Mouse (Mus musculus): ENCODE data around the gene Lpin3. TPM values are rescaled to one million over a fixed set of nuclear protein-coding genes. Genes with fewer than 3 reads are reported as not detected.

Lpin3 gene
- polyA plus RNA-seq, 1 experiment, result 2.5 TPM

DNA sequence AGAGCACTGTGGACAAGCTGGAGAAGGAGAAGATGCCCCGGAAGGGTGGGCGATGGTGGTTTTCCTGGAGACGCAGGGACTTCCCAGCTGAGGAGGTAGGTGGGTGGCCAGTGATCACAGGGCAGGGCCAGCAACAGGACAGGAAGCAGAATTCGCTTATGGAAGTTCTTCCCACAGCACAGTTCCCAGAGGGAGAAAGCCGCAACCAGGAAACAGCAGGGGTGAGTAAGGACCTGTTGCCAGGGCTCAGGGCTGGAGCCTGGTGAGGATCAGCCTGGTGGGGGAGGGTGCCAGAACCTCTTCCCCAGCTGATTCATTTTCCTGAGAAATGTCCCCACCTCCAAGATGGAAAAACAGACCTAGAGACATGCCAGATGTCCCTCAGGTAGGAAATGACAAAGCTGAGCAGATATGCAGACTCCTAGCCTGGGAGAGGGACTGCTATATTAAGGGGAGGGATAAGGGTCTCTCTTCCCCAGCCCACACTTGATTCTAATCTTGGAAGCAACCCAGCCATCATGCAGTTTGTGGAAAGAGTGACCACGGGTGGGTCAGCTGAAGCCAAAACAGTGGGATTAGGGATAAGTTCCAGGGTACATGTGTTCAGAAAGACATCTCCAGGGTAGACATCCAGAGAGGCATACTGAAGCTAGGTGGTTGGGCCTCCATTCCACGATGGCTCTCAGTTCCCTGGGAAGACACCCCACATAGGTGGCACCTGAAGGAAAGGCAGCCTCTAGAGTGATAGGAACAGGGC, 21.4 kb downstream of the Lpin3 start:
- Histone ChIP-seq H3K36me3 (ENCODE audit: control insufficient read depth, insufficient read depth, low read length) (no peaks in the 10 kb centered on the region), H3K27me3 (ENCODE audit: control insufficient read depth, insufficient read depth, low read length) (no peaks in the 10 kb centered on the region), H3K4me1 (replicated peaks; ENCODE audit: control insufficient read depth, insufficient read depth, low read length) (no peaks in the 10 kb centered on the region), H3K27ac (ENCODE audit: control insufficient read depth, insufficient read depth, low read length) (no peak overlapping the region), H3K4me3 (ENCODE audit: control insufficient read depth, insufficient read depth, low read length) (no peak overlapping the region)
- no peak for TF ChIP-seq CTCF (IDR thresholded peaks at IDR 0.05; ENCODE audit: borderline replicate concordance, control insufficient read depth, extremely low read depth, insufficient read depth, low read length, poor library complexity)
- no peak for DNase-seq
- WGBS, result 57% methylated on average over 7 of the region's 7 CpGs

- no peak overlapping the region for H3K4me3 ChIP-seq (ENCODE audit: control insufficient read depth, insufficient read depth, low read length)
- H3K4me1 ChIP-seq (replicated peaks; ENCODE audit: control insufficient read depth, insufficient read depth, low read length), result no peaks in the 10 kb centered on the region
- DNase-seq, result no peak
- H3K27ac ChIP-seq (ENCODE audit: control insufficient read depth, insufficient read depth, low read length), result no peak overlapping the region
- H3K27me3 ChIP-seq (ENCODE audit: control insufficient read depth, insufficient read depth, low read length), result no peaks in the 10 kb centered on the region
- H3K36me3 ChIP-seq (ENCODE audit: control insufficient read depth, insufficient read depth, low read length), result no peaks in the 10 kb centered on the region
- 97% methylated on average over 12 of the region's 12 CpGs for WGBS
- TF ChIP-seq CTCF (IDR thresholded peaks at IDR 0.05; ENCODE audit: borderline replicate concordance, control insufficient read depth, extremely low read depth, insufficient read depth, low read length, poor library complexity) (no peak), POLR2A (IDR thresholded peaks at IDR 0.05; ENCODE audit: control insufficient read depth, extremely low read depth, insufficient read depth, low read length, poor library complexity) (no peak)
These were observed 24.8 kb downstream of the Lpin3 start for GRCm38 (mm10) chr2:160905301-160905700.

DNA sequence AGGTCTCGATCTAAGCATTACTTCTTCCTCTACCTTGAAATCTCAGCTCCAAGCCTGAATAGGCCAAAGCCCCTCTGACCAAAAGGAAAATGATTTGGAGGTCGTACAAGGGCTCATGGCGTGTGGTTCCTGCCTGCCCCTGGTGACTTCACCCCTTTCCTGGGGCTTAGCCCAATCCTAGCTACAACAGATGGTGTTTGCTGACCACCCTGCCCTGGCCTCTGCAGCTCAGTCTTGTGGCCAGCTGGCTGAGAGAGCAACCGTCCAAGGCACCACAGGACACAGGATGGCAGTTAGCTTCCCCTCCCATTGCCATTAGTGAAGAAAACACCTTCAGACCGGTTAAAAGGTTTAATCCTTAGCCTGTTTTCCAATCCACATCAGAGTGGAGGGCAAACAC, 25.6 kb downstream of the Lpin3 start:
- TF ChIP-seq POLR2A (IDR thresholded peaks at IDR 0.05; ENCODE audit: control insufficient read depth, extremely low read depth, insufficient read depth, low read length, poor library complexity), result no peak
- no peak for TF ChIP-seq CTCF (IDR thresholded peaks at IDR 0.05; ENCODE audit: borderline replicate concordance, control insufficient read depth, extremely low read depth, insufficient read depth, low read length, poor library complexity)
- Histone ChIP-seq H3K27me3 (ENCODE audit: control insufficient read depth, insufficient read depth, low read length) (peaks cover 2% of the 10 kb centered on the region; the same call in 1 of the 2 replicates), H3K4me1 (replicated peaks; ENCODE audit: control insufficient read depth, insufficient read depth, low read length) (no peaks in the 10 kb centered on the region), H3K36me3 (ENCODE audit: control insufficient read depth, insufficient read depth, low read length) (no peaks in the 10 kb centered on the region), H3K4me3 (ENCODE audit: control insufficient read depth, insufficient read depth, low read length) (no peak overlapping the region), H3K27ac (ENCODE audit: control insufficient read depth, insufficient read depth, low read length) (no peak overlapping the region)
- WGBS, result 87% methylated on average over 5 of the region's 5 CpGs
- DNase-seq, result no peak

DNA sequence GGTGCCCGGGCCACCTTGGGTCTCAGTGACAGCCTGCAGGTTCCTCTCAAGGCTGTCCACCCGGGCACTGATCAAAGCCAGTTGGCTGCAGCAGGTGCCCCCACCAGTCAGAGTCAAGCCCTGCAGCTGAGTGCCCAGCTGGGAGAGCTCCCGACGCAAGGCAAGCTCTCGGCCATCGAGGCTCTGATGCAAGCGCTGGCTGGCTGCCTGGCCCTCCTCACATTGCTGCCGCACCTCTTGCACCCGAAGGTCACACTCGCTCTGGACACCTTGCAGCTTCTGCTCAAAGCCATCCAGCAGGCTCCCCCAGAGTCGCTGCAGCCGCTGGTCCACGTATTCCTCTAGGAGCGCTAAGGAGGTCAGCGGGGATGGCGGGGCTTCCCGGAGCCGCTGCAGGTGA, 28.1 kb downstream of the Lpin3 start:
- TF ChIP-seq POLR2A (IDR thresholded peaks at IDR 0.05; ENCODE audit: control insufficient read depth, extremely low read depth, insufficient read depth, low read length, poor library complexity) (no peak), CTCF (IDR thresholded peaks at IDR 0.05; ENCODE audit: borderline replicate concordance, control insufficient read depth, extremely low read depth, insufficient read depth, low read length, poor library complexity) (no peak)
- H3K27me3 ChIP-seq (ENCODE audit: control insufficient read depth, insufficient read depth, low read length), result peaks cover 11% of the 10 kb centered on the region

GRCm38 (mm10) chr2:160910633-160911032, 30.2 kb downstream of the Lpin3 start:
- 87% methylated on average over 5 of the region's 5 CpGs for WGBS

More for the DNA sequence above, 28.1 kb downstream of the Lpin3 start:
- no peak overlapping the region for H3K27ac ChIP-seq (ENCODE audit: control insufficient read depth, insufficient read depth, low read length)
- no peaks in the 10 kb centered on the region for H3K36me3 ChIP-seq (ENCODE audit: control insufficient read depth, insufficient read depth, low read length)
- no peak overlapping the region for H3K4me3 ChIP-seq (ENCODE audit: control insufficient read depth, insufficient read depth, low read length)
- DNase-seq, result no peak
- no peaks in the 10 kb centered on the region for H3K4me1 ChIP-seq (replicated peaks; ENCODE audit: control insufficient read depth, insufficient read depth, low read length)
- 70% methylated on average over 18 of the region's 18 CpGs for WGBS

DNA sequence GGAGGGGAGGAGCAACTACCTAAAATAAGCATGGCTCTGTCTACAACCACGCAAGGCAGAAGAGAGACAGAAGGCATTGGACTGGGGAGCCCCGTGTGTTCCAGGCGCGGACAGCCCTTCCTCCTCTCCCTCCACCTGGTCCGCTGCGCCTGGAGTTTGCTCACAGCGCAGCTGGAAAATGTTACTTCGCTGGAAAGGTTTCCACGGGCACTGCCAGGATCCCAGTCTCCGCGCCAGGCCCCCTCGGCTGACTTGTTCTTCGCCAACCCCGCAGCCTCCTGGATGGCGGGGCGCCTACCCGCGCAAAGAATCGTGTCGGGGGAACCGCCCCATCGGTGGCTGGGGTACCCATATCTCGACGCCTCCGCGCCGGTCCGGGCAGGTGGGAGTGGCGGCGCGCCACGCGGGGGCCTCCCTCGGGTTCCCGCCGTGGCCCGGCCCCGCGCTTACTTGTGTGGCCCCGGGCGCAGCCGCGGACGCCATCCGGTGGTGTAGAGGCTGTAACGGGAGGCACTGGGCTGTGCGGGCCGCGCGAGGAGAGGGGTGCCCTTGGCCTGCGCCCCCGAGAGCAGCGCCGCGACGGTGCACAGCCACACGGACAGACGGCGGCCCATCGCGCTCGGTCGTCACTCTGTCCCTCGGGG, 31.2 kb downstream of the Lpin3 start:
- no peak for DNase-seq
- H3K4me1 ChIP-seq (replicated peaks; ENCODE audit: control insufficient read depth, insufficient read depth, low read length), result no peaks in the 10 kb centered on the region
- TF ChIP-seq POLR2A (IDR thresholded peaks at IDR 0.05; ENCODE audit: control insufficient read depth, extremely low read depth, insufficient read depth, low read length, poor library complexity) (no peak), CTCF (IDR thresholded peaks at IDR 0.05; ENCODE audit: borderline replicate concordance, control insufficient read depth, extremely low read depth, insufficient read depth, low read length, poor library complexity) (no peak)
- no peak overlapping the region for H3K27ac ChIP-seq (ENCODE audit: control insufficient read depth, insufficient read depth, low read length)
- H3K36me3 ChIP-seq (ENCODE audit: control insufficient read depth, insufficient read depth, low read length), result no peaks in the 10 kb centered on the region
- no peak overlapping the region for H3K4me3 ChIP-seq (ENCODE audit: control insufficient read depth, insufficient read depth, low read length)
- 6% methylated on average over 64 of the region's 64 CpGs for WGBS
- H3K27me3 ChIP-seq (ENCODE audit: control insufficient read depth, insufficient read depth, low read length), result peaks cover 11% of the 10 kb centered on the region

More at GRCm38 (mm10) chr2:160910633-160911032, 30.2 kb downstream of the Lpin3 start:
- no peaks in the 10 kb centered on the region for H3K36me3 ChIP-seq (ENCODE audit: control insufficient read depth, insufficient read depth, low read length)
- H3K4me1 ChIP-seq (replicated peaks; ENCODE audit: control insufficient read depth, insufficient read depth, low read length), result no peaks in the 10 kb centered on the region
- no peak overlapping the region for H3K27ac ChIP-seq (ENCODE audit: control insufficient read depth, insufficient read depth, low read length)
- H3K27me3 ChIP-seq (ENCODE audit: control insufficient read depth, insufficient read depth, low read length), result peaks cover 11% of the 10 kb centered on the region
- DNase-seq, result no peak
- no peak overlapping the region for H3K4me3 ChIP-seq (ENCODE audit: control insufficient read depth, insufficient read depth, low read length)
- no peak for TF ChIP-seq CTCF (IDR thresholded peaks at IDR 0.05; ENCODE audit: borderline replicate concordance, control insufficient read depth, extremely low read depth, insufficient read depth, low read length, poor library complexity)
- TF ChIP-seq POLR2A (IDR thresholded peaks at IDR 0.05; ENCODE audit: control insufficient read depth, extremely low read depth, insufficient read depth, low read length, poor library complexity), result no peak
